Mouse (Mus musculus): Measurements from ENCODE around the gene Znrf1.

The Znrf1 gene

GRCm38 (mm10) chr8:111632976-111633375 is 97.1 kb downstream of the Znrf1 start:
- DNase-seq, result no peak

GRCm38 (mm10) chr8:111638086-111638485 is 102.2 kb downstream of the Znrf1 start:
- DNase-seq, result no peak

- no peak for DNase-seq
Observed at GRCm38 (mm10) chr8:111641064-111641463, 105.2 kb downstream of the Znrf1 start.

GRCm38 (mm10) chr8:111642496-111642895 is 106.6 kb downstream of the Znrf1 start:
- DNase-seq, result peak; percentile 18

- DNase-seq, result no peak
Observed at GRCm38 (mm10) chr8:111642939-111643263, 107.0 kb downstream of the Znrf1 start.

GRCm38 (mm10) chr8:111643264-111644141 is 107.6 kb downstream of the Znrf1 start, which contains the start of gene Zfp1:
TSS of gene Zfp1 (plus strand) at chr8:111643401.
- DNase-seq, result peak; percentile 92

- DNase-seq, result peak; percentile 53
Observed at GRCm38 (mm10) chr8:111644286-111645051, 108.6 kb downstream of the Znrf1 start.

- DNase-seq, result no peak
Observed at GRCm38 (mm10) chr8:111645715-111646114, 109.8 kb downstream of the Znrf1 start.

GRCm38 (mm10) chr8:111648834-111649233 is 112.9 kb downstream of the Znrf1 start:
- DNase-seq, result no peak

- DNase-seq, result no peak
Observed at GRCm38 (mm10) chr8:111650651-111651050, 114.8 kb downstream of the Znrf1 start.

GRCm38 (mm10) chr8:111653524-111653923 is 117.6 kb downstream of the Znrf1 start:
- no peak for DNase-seq

- no peak for DNase-seq
Observed at GRCm38 (mm10) chr8:111657312-111657854, 121.5 kb downstream of the Znrf1 start.

GRCm38 (mm10) chr8:111658819-111659423 is 123.0 kb downstream of the Znrf1 start:
- DNase-seq, result no peak

GRCm38 (mm10) chr8:111662473-111662872 is 126.6 kb downstream of the Znrf1 start:
- peak; percentile 68 for DNase-seq

- no peak for DNase-seq
Observed at GRCm38 (mm10) chr8:111666751-111667150, 130.9 kb downstream of the Znrf1 start.

All from thymus, postnatal 25 days (tissue).